In genomic region chr10:4267481-4267880, GRCm38 (mm10) we compare ENCODE assay signal across 8 mouse cellular contexts. TPM values are rescaled to one million over a fixed set of nuclear protein-coding genes. Genes with fewer than 3 reads are reported as not detected.
DNase-seq lines count a peak whose midpoint lies in the region; ATAC-seq and TF ChIP-seq lines count a peak whose summit lies in the region.

No protein-coding gene starts in this region.

- no peak overlapping the region for H3K9ac ChIP-seq in embryonic facial prominence, embryonic 14.5 days (ENCODE audit: low read depth, low read length)
- H3K9ac ChIP-seq in stomach, embryonic 16.5 days (ENCODE audit: low read length): peak overlapping the region; percentile 83

- 81% methylated on average over 7 of the region's 7 CpGs for WGBS in thymus, adult 2 months
- WGBS in embryonic facial prominence, embryonic 14.5 days: 82% methylated on average over 7 of the region's 7 CpGs
- WGBS in stomach, embryonic 16.5 days: 69% methylated on average over 7 of the region's 7 CpGs

- H3K27ac ChIP-seq in thymus, adult 2 months (ENCODE audit: control insufficient read depth, insufficient read depth, low read length): peak overlapping the region; percentile 35; the same call in 1 of the 2 replicates
- H3K27ac ChIP-seq in embryonic facial prominence, embryonic 14.5 days (replicated peaks; ENCODE audit: low read depth, low read length): no peak overlapping the region
- H3K27ac ChIP-seq in stomach, embryonic 16.5 days (ENCODE audit: low read length): no peak overlapping the region

- no peaks in the 10 kb centered on the region for H3K36me3 ChIP-seq in thymus, adult 2 months (ENCODE audit: control insufficient read depth, insufficient read depth, low read length)
- no peaks in the 10 kb centered on the region for H3K36me3 ChIP-seq in embryonic facial prominence, embryonic 14.5 days (ENCODE audit: control insufficient read depth, insufficient read depth, low read length)
- no peaks in the 10 kb centered on the region; the same call in 1 of the 2 replicates for H3K36me3 ChIP-seq in stomach, embryonic 16.5 days (ENCODE audit: control insufficient read depth, insufficient read depth, low read length)

- peak overlapping the region; percentile 96 for H3K4me2 ChIP-seq in embryonic facial prominence, embryonic 14.5 days (ENCODE audit: low read depth, low read length)
- peak overlapping the region; percentile 84 for H3K4me2 ChIP-seq in stomach, embryonic 16.5 days (ENCODE audit: low read depth, low read length)

- no peak overlapping the region for H3K4me3 ChIP-seq in thymus, adult 2 months (ENCODE audit: control insufficient read depth, insufficient read depth, low read length)
- peak overlapping the region; percentile 69 for H3K4me3 ChIP-seq in embryonic facial prominence, embryonic 14.5 days (ENCODE audit: low read depth, low read length)
- H3K4me3 ChIP-seq in stomach, embryonic 16.5 days (replicated peaks; ENCODE audit: low read length): peak overlapping the region; percentile 72

- no peak for TF ChIP-seq CTCF in thymus, adult 2 months (IDR thresholded peaks at IDR 0.05; ENCODE audit: borderline replicate concordance, control insufficient read depth, extremely low read depth, insufficient read depth, low read length, poor library complexity)

- TF ChIP-seq POLR2A in thymus, adult 2 months (IDR thresholded peaks at IDR 0.05; ENCODE audit: control insufficient read depth, extremely low read depth, insufficient read depth, low read length, poor library complexity): no peak

- H3K4me1 ChIP-seq in thymus, adult 2 months (replicated peaks; ENCODE audit: control insufficient read depth, insufficient read depth, low read length): peaks cover 29% of the 10 kb centered on the region
- H3K4me1 ChIP-seq in embryonic facial prominence, embryonic 14.5 days (ENCODE audit: control insufficient read depth, insufficient read depth, low read length): peaks cover 3% of the 10 kb centered on the region; the same call in 1 of the 2 replicates
- H3K4me1 ChIP-seq in stomach, embryonic 16.5 days (ENCODE audit: control insufficient read depth, insufficient read depth, low read length): 0 out of 2 replicates have a peak, but pooled peaks cover 3% of the 10 kb centered on the region

- no peak for DNase-seq in thymus, adult 2 months
- no peak for DNase-seq in thymus, postnatal 0 days (ENCODE audit: low spot score)
- DNase-seq in embryonic facial prominence, embryonic 14.5 days (ENCODE audit: low spot score): no peak
- peak; percentile 20 for DNase-seq in induced T-regulatory cell, adult 2 months (ENCODE audit: low read depth)
- no peak for DNase-seq in thymus, postnatal 36 days
- no peak for DNase-seq in gastrocnemius, adult 8-10 months (ENCODE audit: low spot score in 2 of 2)
- DNase-seq in left cerebral cortex, postnatal 14 days (ENCODE audit: low spot score in 2 of 2): no peak

- H3K9me3 ChIP-seq in embryonic facial prominence, embryonic 14.5 days (ENCODE audit: control insufficient read depth, low read length): no peaks in the 10 kb centered on the region
- no peaks in the 10 kb centered on the region for H3K9me3 ChIP-seq in stomach, embryonic 16.5 days (replicated peaks; ENCODE audit: control insufficient read depth, low read length)

- intact Hi-C loops in left cerebral cortex, postnatal 14 days (cut with DNase I): no loop called here

- no peaks in the 10 kb centered on the region; the same call in 1 of the 2 replicates for H3K27me3 ChIP-seq in thymus, adult 2 months (ENCODE audit: control insufficient read depth, insufficient read depth, low read length)
- H3K27me3 ChIP-seq in embryonic facial prominence, embryonic 14.5 days (replicated peaks; ENCODE audit: control insufficient read depth, insufficient read depth, low read length): no peaks in the 10 kb centered on the region
- H3K27me3 ChIP-seq in stomach, embryonic 16.5 days (ENCODE audit: control insufficient read depth, insufficient read depth, low read length): peaks cover 3% of the 10 kb centered on the region; the same call in 1 of the 2 replicates

- ATAC-seq in embryonic facial prominence, embryonic 14.5 days (ENCODE audit: low read depth): no peak
- no peak for ATAC-seq in stomach, embryonic 16.5 days (ENCODE audit: insufficient read depth, low FRiP score)

RNA-seq across cellular contexts. Expression of gene Akap12, which starts 1.3 kb away (rescaled TPM):
- 7.1 and 7.3 TPM in 2 replicates for polyA plus RNA-seq in thymus, adult 2 months (2012; rRNA removed)
- polyA plus RNA-seq in thymus, postnatal 0 days (2015; fragmentation: Nextera tagmentation; extraction: Ambion mirVana): 16.0 and 16.4 TPM in 2 replicates
- 67.9 and 72.8 TPM in 2 replicates for polyA plus RNA-seq in embryonic facial prominence, embryonic 14.5 days (2014; fragmentation: Nextera tagmentation; extraction: Ambion mirVana)
- polyA plus RNA-seq in stomach, embryonic 16.5 days (2015; fragmentation: Nextera tagmentation; extraction: Ambion mirVana): 68.1 and 71.4 TPM in 2 replicates
- 1 to 10 TPM; 5.5 to 8.5 (median 6.7) TPM for total RNA-seq in gastrocnemius, adult 8-10 months (2022)
- 10 to 100 TPM; 17.4 to 17.7 TPM for total RNA-seq in left cerebral cortex, postnatal 14 days (2021)
